Comparison of ENCODE assay signal across 8 mouse cellular contexts in the genomic region with DNA sequence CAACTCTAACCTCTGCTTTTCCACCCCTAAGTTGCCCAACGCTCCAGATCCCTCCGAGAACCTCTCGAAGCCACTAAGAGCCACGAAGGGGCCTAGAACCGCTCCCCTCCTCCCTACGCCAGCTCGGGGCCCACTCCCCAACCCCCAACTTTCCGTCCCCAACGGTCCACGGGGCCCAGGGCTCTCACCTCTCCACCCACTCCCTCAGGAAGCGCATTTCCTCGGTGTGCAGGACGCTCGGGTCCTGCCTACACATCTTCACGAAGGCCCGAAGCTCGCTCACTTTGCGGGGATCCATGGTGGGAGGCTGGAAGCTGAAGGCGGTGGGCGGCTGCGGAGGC. TPM values are rescaled to one million over a fixed set of nuclear protein-coding genes. Genes with fewer than 3 reads are reported as not detected.
DNase-seq lines count a peak whose midpoint lies in the region; ATAC-seq and TF ChIP-seq lines count a peak whose summit lies in the region.

No protein-coding gene starts in this region.

- dilution Hi-C loops in CH12.LX (cut with MboI; ENCODE audit: extremely low pct_ligation_motif_present, extremely low pct_unique_long_range_greater_than_20kb, low sequenced_read_pairs) = no loop called here

- ATAC-seq in forebrain, embryonic 14.5 days = no peak; the same call in 1 of the 2 replicates
- ATAC-seq in liver, embryonic 16.5 days (ENCODE audit: low read depth) = peak; percentile 17; the same call in 1 of the 2 replicates

- peaks cover 4% of the 10 kb centered on the region; the same call in 1 of the 2 replicates for H3K36me3 ChIP-seq in heart, embryonic 10.5 days
- H3K36me3 ChIP-seq in CH12.LX (replicated peaks in 1 of 2; ENCODE audit: control insufficient read depth in 1 of 2, insufficient read depth in 1 of 2, low read length in 1 of 2) = peaks cover 6 to 28% of the 10 kb centered on the region in 2 experiments
- H3K36me3 ChIP-seq in forebrain, embryonic 14.5 days (ENCODE audit: control insufficient read depth, insufficient read depth, low read length) = no peaks in the 10 kb centered on the region
- no peaks in the 10 kb centered on the region for H3K36me3 ChIP-seq in liver, embryonic 16.5 days (ENCODE audit: control insufficient read depth, insufficient read depth)

- H3K4me3 ChIP-seq in heart, embryonic 10.5 days = peak overlapping the region; percentile 92
- H3K4me3 ChIP-seq in CH12.LX (replicated peaks in 1 of 3; ENCODE audit: low read depth in 2 of 3, low read length in 2 of 3, poor library complexity in 1 of 3) = peak overlapping the region; percentile 68 to 98 (median 93)
- H3K4me3 ChIP-seq in forebrain, embryonic 14.5 days (ENCODE audit: low read depth, low read length) = peak overlapping the region; percentile 63
- peak overlapping the region; percentile 96 for H3K4me3 ChIP-seq in liver, embryonic 16.5 days (ENCODE audit: low read depth, low read length)

- H3K4me1 ChIP-seq in heart, embryonic 10.5 days = peaks cover 11% of the 10 kb centered on the region
- H3K4me1 ChIP-seq in CH12.LX (ENCODE audit: control insufficient read depth in 1 of 2, insufficient read depth in 2 of 2) = peaks cover 0 to 49% of the 10 kb centered on the region in 2 experiments; a peak in 2 of 4 replicates
- H3K4me1 ChIP-seq in forebrain, embryonic 14.5 days (ENCODE audit: control insufficient read depth, insufficient read depth, low read length) = peaks cover 11% of the 10 kb centered on the region
- peaks cover 27% of the 10 kb centered on the region for H3K4me1 ChIP-seq in liver, embryonic 16.5 days (ENCODE audit: control insufficient read depth, low read depth, low read length)

- no peaks in the 10 kb centered on the region for H3K9me3 ChIP-seq in heart, embryonic 10.5 days
- H3K9me3 ChIP-seq in CH12.LX (replicated peaks; ENCODE audit: low read length) = no peaks in the 10 kb centered on the region
- H3K9me3 ChIP-seq in forebrain, embryonic 14.5 days (replicated peaks; ENCODE audit: control insufficient read depth, low read length) = no peaks in the 10 kb centered on the region
- no peaks in the 10 kb centered on the region for H3K9me3 ChIP-seq in liver, embryonic 16.5 days (replicated peaks; ENCODE audit: control insufficient read depth, low read length)

- under 1% methylated on average over 21 of the region's 21 CpGs for WGBS in heart, embryonic 10.5 days
- WGBS in forebrain, embryonic 14.5 days = under 1% methylated on average over 21 of the region's 21 CpGs
- WGBS in liver, embryonic 16.5 days (ENCODE audit: insufficient replicate concordance) = under 1% methylated on average over 21 of the region's 21 CpGs

- intact Hi-C loops in heart, postnatal 14 days (cut with DNase I) = loop anchor here (2.0 kb wide), 1 partner anchor 38 kb away; the partner anchor contains the start of gene Slc25a17

- no peaks in the 10 kb centered on the region for H3K27me3 ChIP-seq in heart, embryonic 10.5 days (ENCODE audit: insufficient read depth, poor library complexity, severe bottlenecking)
- no peaks in the 10 kb centered on the region for H3K27me3 ChIP-seq in CH12.LX (replicated peaks)
- no peaks in the 10 kb centered on the region for H3K27me3 ChIP-seq in forebrain, embryonic 14.5 days (replicated peaks; ENCODE audit: control insufficient read depth, insufficient read depth, low read length)
- H3K27me3 ChIP-seq in liver, embryonic 16.5 days (ENCODE audit: control insufficient read depth, insufficient read depth, low read depth, low read length) = no peaks in the 10 kb centered on the region

- peak overlapping the region; percentile 79 for H3K9ac ChIP-seq in CH12.LX (ENCODE audit: insufficient read depth, low read depth)
- H3K9ac ChIP-seq in forebrain, embryonic 14.5 days (ENCODE audit: low read length) = peak overlapping the region; percentile 83
- H3K9ac ChIP-seq in liver, embryonic 16.5 days (ENCODE audit: low read depth, low read length) = peak overlapping the region; percentile 95

- no peak for TF ChIP-seq RAD21 in CH12.LX (IDR thresholded peaks at IDR 0.05; ENCODE audit: low read depth, low read length)

- H3K4me2 ChIP-seq in CH12.LX (ENCODE audit: insufficient read depth, low read depth, poor library complexity, severe bottlenecking) = peak overlapping the region; percentile 100; the same call in 1 of the 2 replicates
- peak overlapping the region; percentile 58 for H3K4me2 ChIP-seq in forebrain, embryonic 14.5 days (ENCODE audit: low read length)
- peak overlapping the region; percentile 97 for H3K4me2 ChIP-seq in liver, embryonic 16.5 days (ENCODE audit: low read depth, low read length)

- no peak for DNase-seq in heart, embryonic 10.5 days (ENCODE audit: low spot score)
- DNase-seq in heart, postnatal 14 days = no peak
- no peak for DNase-seq in CH12.LX (ENCODE audit: extremely low read depth)
- DNase-seq in forebrain, embryonic 14.5 days (ENCODE audit: low spot score) = no peak
- DNase-seq in embryo, embryonic 10 days (ENCODE audit: low spot score) = no peak
- DNase-seq in urinary bladder, postnatal 4 days (ENCODE audit: low spot score in 2 of 2) = no peak
- DNase-seq in ovary, postnatal 10 days (ENCODE audit: low spot score) = no peak

- TF ChIP-seq EP300 in CH12.LX (IDR thresholded peaks at IDR 0.05; ENCODE audit: low read length) = no peak

- peaks cover 74% of the 10 kb centered on the region for H3K79me2 ChIP-seq in CH12.LX (replicated peaks; ENCODE audit: control insufficient read depth, extremely low read depth, insufficient read depth, poor library complexity, severe bottlenecking)

- peak overlapping the region; percentile 96 for H3K27ac ChIP-seq in heart, embryonic 10.5 days
- peak overlapping the region; percentile 82 for H3K27ac ChIP-seq in CH12.LX (ENCODE audit: insufficient read depth, low read depth)
- peak overlapping the region; percentile 81 for H3K27ac ChIP-seq in forebrain, embryonic 14.5 days (ENCODE audit: low read depth, low read length)
- H3K27ac ChIP-seq in liver, embryonic 16.5 days (ENCODE audit: low read length) = peak overlapping the region; percentile 95

- peak; percentile 66; the same call in 1 of the 2 replicates for TF ChIP-seq POLR2A in CH12.LX (IDR thresholded peaks at IDR 0.05; ENCODE audit: low read depth, low read length)

- TF ChIP-seq CTCF in CH12.LX (conservative IDR thresholded peaks at IDR 0.05 in 1 of 2, IDR thresholded peaks at IDR 0.05 in 1 of 2; ENCODE audit: low read depth in 2 of 2, low read length in 2 of 2) = no peak

- in situ Hi-C loops in CH12.LX (cut with MboI; ENCODE audit: low pct_ligation_motif_present, low pct_unique_long_range_greater_than_20kb, low sequenced_read_pairs) = no loop called here

TF ChIP-seq in CH12.LX, 34 proteins besides CTCF, POLR2A, EP300 and RAD21 (continues in another document):
- TF ChIP-seq IRF4 (IDR thresholded peaks at IDR 0.05; ENCODE audit: low read depth, low read length) (0 out of 2 replicates have a peak, but pooled peaks have one; percentile 9), CHD2 (IDR thresholded peaks at IDR 0.05; ENCODE audit: low read length) (peak; percentile 68), USF1 (IDR thresholded peaks at IDR 0.05; ENCODE audit: low read depth, low read length) (no peak), ZKSCAN1 (IDR thresholded peaks at IDR 0.05; ENCODE audit: borderline replicate concordance, low read depth, low read length) (no peak), CHD1 (IDR thresholded peaks at IDR 0.05; ENCODE audit: low read depth, low read length) (0 out of 2 replicates have a peak, but pooled peaks have one; percentile 30), HCFC1 (IDR thresholded peaks at IDR 0.05; ENCODE audit: low read depth, low read length) (no peak), MEF2A (IDR thresholded peaks at IDR 0.05; ENCODE audit: borderline replicate concordance, low read depth, low read length) (0 out of 2 replicates have a peak, but pooled peaks have one; percentile 25), ZNF384 (IDR thresholded peaks at IDR 0.05; ENCODE audit: low read depth, low read length) (0 out of 2 replicates have a peak, but pooled peaks have one; percentile 0), MYC (IDR thresholded peaks at IDR 0.05; ENCODE audit: low read depth, low read length) (no peak), GABPA (IDR thresholded peaks at IDR 0.05; ENCODE audit: insufficient replicate concordance, low read depth, low read length) (no peak)

RNA-seq across cellular contexts. Expression of gene St13, which starts 0.6 kb away (rescaled TPM):
- polyA plus RNA-seq in heart, embryonic 10.5 days (2016; fragmentation: Nextera tagmentation; extraction: Ambion mirVana) = 154 and 183 TPM in 2 replicates
- total RNA-seq in heart, postnatal 14 days (2021) = 10 to 100 TPM; 71.5 to 86.1 TPM
- total RNA-seq in CH12.LX (2012; rRNA removed) = 192 and 231 TPM in 2 replicates
- total RNA-seq in CH12.LX (2014; rRNA removed) = 208 and 231 TPM in 2 replicates
- 646 and 822 TPM in 2 replicates for polyA plus RNA-seq in CH12.LX (2012; ENCODE audit: insufficient read length, low read depth)
- polyA plus RNA-seq in forebrain, embryonic 14.5 days (2014; fragmentation: Nextera tagmentation; extraction: Ambion mirVana) = 170 and 180 TPM in 2 replicates
- 59.2 and 59.4 TPM in 2 replicates for polyA plus RNA-seq in liver, embryonic 16.5 days (2015; fragmentation: Nextera tagmentation; extraction: Ambion mirVana)

RNA-seq across cellular contexts. Expression of gene Xpnpep3, which starts 0.7 kb away (rescaled TPM):
- polyA plus RNA-seq in heart, embryonic 10.5 days (2016; fragmentation: Nextera tagmentation; extraction: Ambion mirVana) = 12.3 and 15.1 TPM in 2 replicates
- total RNA-seq in heart, postnatal 14 days (2021) = 10 to 100 TPM; 12.5 to 13.4 TPM
- total RNA-seq in CH12.LX (2012; rRNA removed) = 5.2 and 6.3 TPM in 2 replicates
- 4.3 TPM in 2 replicates for total RNA-seq in CH12.LX (2014; rRNA removed)
- polyA plus RNA-seq in CH12.LX (2012; ENCODE audit: insufficient read length, low read depth) = 6.0 TPM in 2 replicates
- polyA plus RNA-seq in forebrain, embryonic 14.5 days (2014; fragmentation: Nextera tagmentation; extraction: Ambion mirVana) = 4.3 and 5.2 TPM in 2 replicates
- polyA plus RNA-seq in liver, embryonic 16.5 days (2015; fragmentation: Nextera tagmentation; extraction: Ambion mirVana) = 5.9 and 6.6 TPM in 2 replicates

RNA-seq across cellular contexts. Expression of gene Dnajb7, which starts 8.8 kb away (rescaled TPM):
- 1.5 and 1.7 TPM in 2 replicates for polyA plus RNA-seq in heart, embryonic 10.5 days (2016; fragmentation: Nextera tagmentation; extraction: Ambion mirVana)
- total RNA-seq in heart, postnatal 14 days (2021) = not detected
- total RNA-seq in CH12.LX (2012; rRNA removed) (not detected in 2 replicates), CH12.LX (2014; rRNA removed) (not detected in 2 replicates)
- not detected in 2 replicates for polyA plus RNA-seq in CH12.LX (2012; ENCODE audit: insufficient read length, low read depth)
- polyA plus RNA-seq in forebrain, embryonic 14.5 days (2014; fragmentation: Nextera tagmentation; extraction: Ambion mirVana) = 0.20 and 0.26 TPM in 2 replicates
- polyA plus RNA-seq in liver, embryonic 16.5 days (2015; fragmentation: Nextera tagmentation; extraction: Ambion mirVana) = 0.39 and 0.77 TPM in 2 replicates

RNA-seq across cellular contexts. Expression of gene Slc25a17, which starts 38.7 kb away (rescaled TPM):
- 58.5 and 70.4 TPM in 2 replicates for polyA plus RNA-seq in heart, embryonic 10.5 days (2016; fragmentation: Nextera tagmentation; extraction: Ambion mirVana)
- total RNA-seq in heart, postnatal 14 days (2021) = 10 to 100 TPM; 24.3 to 26.5 TPM
- total RNA-seq in CH12.LX (2012; rRNA removed) = 46.0 and 48.0 TPM in 2 replicates
- 99.4 and 100 TPM in 2 replicates for total RNA-seq in CH12.LX (2014; rRNA removed)
- 69.6 and 76.9 TPM in 2 replicates for polyA plus RNA-seq in CH12.LX (2012; ENCODE audit: insufficient read length, low read depth)
- 152 and 153 TPM in 2 replicates for polyA plus RNA-seq in forebrain, embryonic 14.5 days (2014; fragmentation: Nextera tagmentation; extraction: Ambion mirVana)
- polyA plus RNA-seq in liver, embryonic 16.5 days (2015; fragmentation: Nextera tagmentation; extraction: Ambion mirVana) = 36.2 and 38.3 TPM in 2 replicates
